Comparison of ENCODE assay signal across 12 mouse cellular contexts in the genomic region with DNA sequence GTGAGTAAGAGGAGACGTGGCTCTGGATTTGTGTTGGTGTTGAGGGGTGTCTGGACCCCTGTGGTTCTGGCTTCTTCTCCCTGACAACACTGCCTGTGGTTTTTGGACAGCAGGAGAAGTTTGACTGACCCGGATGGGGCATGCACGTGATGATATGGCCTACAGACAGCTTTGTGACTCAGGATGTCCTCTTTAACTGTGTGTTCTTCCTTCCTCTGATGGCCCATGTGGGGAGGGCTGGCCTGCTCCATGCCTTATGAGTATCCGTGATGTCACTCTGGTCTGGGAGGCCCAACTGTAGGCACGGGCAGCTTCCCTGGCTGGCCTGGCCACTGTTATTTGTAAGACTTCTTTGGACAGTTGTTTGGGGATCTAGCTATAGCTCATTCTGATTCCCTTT. TPM values are rescaled to one million over a fixed set of nuclear protein-coding genes. Genes with fewer than 3 reads are reported as not detected.
DNase-seq lines count a peak whose midpoint lies in the region; ATAC-seq and TF ChIP-seq lines count a peak whose summit lies in the region.
"Had no signal": no experiment of that assay in that cellular context is flagged by ENCODE, and none has a peak within 500 bp of the region (broad histone marks: within the 10 kb centered on the region; RNA-seq: fewer than 3 reads in every experiment).

No protein-coding gene starts in this region.

- 0 out of 2 replicates have a peak overlapping the region, but pooled peaks have one; percentile 45 for H3K27ac ChIP-seq in hindbrain, embryonic 10.5 days
- no peak overlapping the region for H3K27ac ChIP-seq in hindbrain, embryonic 14.5 days
- peak overlapping the region; percentile 80 for H3K27ac ChIP-seq in bone marrow macrophage, adult 2 months (ENCODE audit: insufficient read depth, low read depth, low read length)
- H3K27ac ChIP-seq: embryonic facial prominence, embryonic 12.5 days; layer of hippocampus, adult 2 months had no signal

- no peak overlapping the region for H3K4me2 ChIP-seq in hindbrain, embryonic 14.5 days (replicated peaks)
- H3K4me2 ChIP-seq: embryonic facial prominence, embryonic 12.5 days had no signal

- TF ChIP-seq CTCF in bone marrow macrophage, adult 2 months (IDR thresholded peaks at IDR 0.05; ENCODE audit: low read depth, low read length): no peak

- no peak for DNase-seq in hindbrain, embryonic 10.5 days (ENCODE audit: low spot score)
- no peak for DNase-seq in hindbrain, embryonic 14.5 days (ENCODE audit: low spot score)
- peak; percentile 57 to 60 for DNase-seq in kidney, adult 8-10 months
- peak; percentile 67 for DNase-seq in lung, postnatal 10 days
- DNase-seq in cerebellum, adult 11-12 months: no peak
- no peak for DNase-seq in cerebellum, postnatal 4 days (ENCODE audit: low spot score in 2 of 2)
- DNase-seq in left cerebral cortex, adult 8-10 months (ENCODE audit: low spot score in 2 of 2): no peak
- DNase-seq: cerebellum, adult 11 months had no signal

- peaks cover 82% of the 10 kb centered on the region for H3K4me1 ChIP-seq in hindbrain, embryonic 10.5 days (replicated peaks)
- peaks cover 24% of the 10 kb centered on the region for H3K4me1 ChIP-seq in hindbrain, embryonic 14.5 days (replicated peaks; ENCODE audit: control insufficient read depth, insufficient read depth, low read length)
- peaks cover 65% of the 10 kb centered on the region for H3K4me1 ChIP-seq in bone marrow macrophage, adult 2 months (ENCODE audit: control insufficient read depth, insufficient read depth, low read length)

- ATAC-seq in hindbrain, embryonic 14.5 days (ENCODE audit: low FRiP score): no peak
- ATAC-seq: forebrain, embryonic 16.5 days had no signal

- 80% methylated on average over 5 of the region's 5 CpGs for WGBS in hindbrain, embryonic 10.5 days
- 76% methylated on average over 5 of the region's 5 CpGs for WGBS in hindbrain, embryonic 14.5 days

- no peaks in the 10 kb centered on the region for H3K9me3 ChIP-seq in hindbrain, embryonic 10.5 days
- no peaks in the 10 kb centered on the region for H3K9me3 ChIP-seq in hindbrain, embryonic 14.5 days (ENCODE audit: control insufficient read depth, low read length)
- H3K9me3 ChIP-seq: embryonic facial prominence, embryonic 12.5 days had no signal

- no peak overlapping the region for H3K9ac ChIP-seq in hindbrain, embryonic 14.5 days
- H3K9ac ChIP-seq: embryonic facial prominence, embryonic 12.5 days had no signal

- H3K27me3 ChIP-seq in hindbrain, embryonic 10.5 days (ENCODE audit: insufficient read depth, poor library complexity, severe bottlenecking): no peaks in the 10 kb centered on the region; the same call in 1 of the 2 replicates
- H3K27me3 ChIP-seq in hindbrain, embryonic 14.5 days (ENCODE audit: control insufficient read depth, insufficient read depth, low read length): no peaks in the 10 kb centered on the region
- H3K27me3 ChIP-seq: embryonic facial prominence, embryonic 12.5 days had no signal

- H3K4me3 ChIP-seq in hindbrain, embryonic 10.5 days: no peak overlapping the region
- no peak overlapping the region for H3K4me3 ChIP-seq in hindbrain, embryonic 14.5 days (replicated peaks; ENCODE audit: low read length)
- no peak overlapping the region for H3K4me3 ChIP-seq in bone marrow macrophage, adult 2 months (ENCODE audit: insufficient read depth, low read length)
- H3K4me3 ChIP-seq: embryonic facial prominence, embryonic 12.5 days; layer of hippocampus, adult 2 months had no signal

- H3K36me3 ChIP-seq in hindbrain, embryonic 10.5 days: no peaks in the 10 kb centered on the region
- H3K36me3 ChIP-seq in hindbrain, embryonic 14.5 days (replicated peaks; ENCODE audit: control insufficient read depth, insufficient read depth): no peaks in the 10 kb centered on the region
- H3K36me3 ChIP-seq: embryonic facial prominence, embryonic 12.5 days had no signal

- no peak for TF ChIP-seq POLR2A in bone marrow macrophage, adult 2 months (IDR thresholded peaks at IDR 0.05; ENCODE audit: borderline replicate concordance, low read depth, low read length)

RNA-seq across cellular contexts. Expression of gene Rxra, which starts 11.7 kb away (rescaled TPM):
- 10.0 and 10.3 TPM in 2 replicates for polyA plus RNA-seq in hindbrain, embryonic 10.5 days (2016; fragmentation: Nextera tagmentation; extraction: Ambion mirVana)
- polyA plus RNA-seq in hindbrain, embryonic 14.5 days (2014; fragmentation: Nextera tagmentation; extraction: Ambion mirVana): 2.4 and 2.7 TPM in 2 replicates
- 35.8 and 39.7 TPM in 2 replicates for polyA plus RNA-seq in bone marrow macrophage, adult 2 months (2012; ENCODE audit: insufficient read depth, insufficient read length, missing spikeins)
- total RNA-seq in left cerebral cortex, adult 8-10 months (2022): 10 to 100 TPM; 23.5 to 28.6 (median 26.1) TPM

Comparison
In these comparisons a context has a peak if more than half of its experiments do, and no peak if none do; other contexts are left out.
1. DNase-seq: peak in kidney, adult 8-10 months (2 of 2) and lung, postnatal 10 days (single experiment); none in hindbrain, embryonic 10.5 days (single experiment), hindbrain, embryonic 14.5 days (single experiment), cerebellum, adult 11-12 months (single experiment), cerebellum, postnatal 4 days (0 of 2) and left cerebral cortex, adult 8-10 months (0 of 2).